Mouse (Mus musculus) embryonic fibroblast, embryonic 13.5 days (primary cell): ENCODE measurements around the gene Olfr1123.

ENCODE experiments used
- CTCF ChIP-seq: IDR thresholded peaks from 2 replicates; pipeline ENCODE4 v1.5.1; 2011; ENCODE audit warnings: mild to moderate bottlenecking, control low read depth, low read length, moderate library complexity, borderline replicate concordance; ENCODE audit not compliant: insufficient read depth
- POLR2A ChIP-seq: IDR thresholded peaks from 2 replicates; pipeline ENCODE4 v1.6.1; 2011; ENCODE audit warnings: low read depth, mild to moderate bottlenecking, control low read depth, low read length, moderate library complexity

DNA sequence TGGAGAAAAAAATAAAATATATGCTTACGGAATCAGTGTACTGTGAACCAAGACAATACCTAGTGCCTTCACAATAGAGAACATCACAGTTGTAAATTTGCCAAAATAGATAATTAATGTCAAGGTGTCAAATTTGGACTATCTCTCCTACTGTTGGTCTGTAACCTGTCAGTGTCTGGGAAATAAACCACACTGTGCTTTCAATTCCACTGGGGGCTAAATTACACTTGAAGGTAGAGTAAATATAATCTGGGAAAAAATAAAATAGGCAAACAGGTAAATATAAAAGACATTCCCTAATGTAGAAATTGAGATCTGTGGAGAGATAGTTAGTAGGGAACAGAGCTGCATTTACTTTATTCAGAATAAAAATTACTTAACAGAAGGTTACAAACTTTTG is 13.5 kb downstream of the Olfr1123 start, which contains the start of gene Olfr1124:
- no peak for TF ChIP-seq CTCF
- TF ChIP-seq POLR2A, result no peak
